Mouse (Mus musculus) kidney, adult 2 months (tissue): ENCODE results near the gene Nxf1.

ENCODE experiments used
- CTCF ChIP-seq: fragments of 200-500 bp; conservative IDR thresholded peaks from 2 replicates; pipeline ENCODE4 v1.5.1; 2011; ENCODE audit warnings: low read depth, mild to moderate bottlenecking, control low read depth, low read length, moderate library complexity, mixed read lengths; ENCODE audit not compliant: insufficient read depth, insufficient read length
- POLR2A ChIP-seq: fragments of 200-500 bp; IDR thresholded peaks from one replicate; pipeline ENCODE4 v1.6.1; 2011; ENCODE audit warnings: low read depth, low read length, control low read depth

DNA sequence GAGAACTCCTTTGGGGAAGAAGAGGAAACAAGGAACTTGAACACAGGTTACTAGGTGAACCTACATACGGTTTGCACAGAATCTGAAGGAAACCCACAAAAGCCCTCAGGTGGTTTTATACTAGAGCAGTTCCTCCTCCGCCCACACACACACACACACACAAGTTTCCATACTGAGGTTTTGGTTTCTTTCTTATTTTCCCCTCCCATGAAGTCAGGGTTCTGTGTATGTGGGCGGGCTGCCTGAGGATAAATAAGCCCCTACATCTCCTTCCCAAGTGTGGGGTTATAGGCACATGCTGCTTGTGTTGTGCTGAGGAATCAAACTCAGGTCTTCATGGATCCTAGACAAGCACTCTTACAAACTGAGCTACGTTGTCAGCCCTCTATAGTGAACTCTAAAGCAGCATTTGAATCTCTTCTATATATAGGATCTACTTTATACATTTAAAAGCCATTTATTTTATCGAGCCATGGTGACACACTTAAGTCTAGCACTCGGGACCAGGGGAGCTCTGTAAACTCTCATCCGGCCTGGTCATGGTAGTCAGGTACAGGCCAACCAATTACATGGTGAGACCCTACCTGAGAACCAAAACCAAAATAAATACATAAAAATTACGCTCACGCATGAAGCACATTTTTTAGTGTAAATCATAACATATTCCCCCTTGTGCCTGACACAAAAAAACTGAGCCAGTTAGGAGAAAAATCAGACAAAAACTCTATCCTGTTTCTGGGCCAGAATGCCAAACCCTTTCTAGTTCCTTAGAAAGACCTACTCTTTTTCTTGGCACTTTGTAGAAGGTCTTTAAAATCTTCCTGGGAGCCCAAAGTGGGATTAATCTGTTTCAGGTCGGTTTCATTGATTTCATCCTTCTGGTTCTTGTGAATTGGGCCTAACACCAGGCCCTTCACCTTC is 44.7 kb upstream of the Nxf1 start:
- no peak for TF ChIP-seq CTCF
- no peak for TF ChIP-seq POLR2A
